Mouse (Mus musculus) cerebellum, postnatal 14 days (tissue): ENCODE data around the gene Fbxl14.

Experiments
- DNase-seq, 2 experiments: peaks; one replicate each; pipeline ENCODE4 v3.0.0; 2021; ENCODE audit warnings: mixed read lengths in 2 of 2

Fbxl14 gene

GRCm38 (mm10) chr6:119470777-119471176, 8.7 kb upstream of the Fbxl14 start:
- no peak for DNase-seq

DNA sequence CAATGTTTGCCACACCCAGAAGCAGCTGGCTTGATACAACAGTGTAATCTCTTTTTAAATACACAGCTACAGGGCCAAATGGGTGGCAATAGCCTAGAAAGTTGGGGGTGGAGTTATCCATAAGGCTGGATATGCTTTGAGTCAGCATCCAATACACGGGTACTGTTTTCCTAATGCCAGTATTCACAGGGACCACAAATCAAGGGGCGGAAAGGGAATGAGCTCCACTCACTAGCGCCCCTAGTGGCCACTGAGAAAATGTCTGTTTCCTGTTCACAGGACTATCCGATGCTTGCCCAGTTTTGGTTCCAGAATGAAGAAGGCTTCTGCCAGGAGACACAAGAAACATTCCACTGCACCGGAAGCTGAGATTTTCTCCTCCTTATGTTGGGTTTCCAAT, 7.3 kb upstream of the Fbxl14 start:
- DNase-seq: peak; percentile 84 to 88

DNA sequence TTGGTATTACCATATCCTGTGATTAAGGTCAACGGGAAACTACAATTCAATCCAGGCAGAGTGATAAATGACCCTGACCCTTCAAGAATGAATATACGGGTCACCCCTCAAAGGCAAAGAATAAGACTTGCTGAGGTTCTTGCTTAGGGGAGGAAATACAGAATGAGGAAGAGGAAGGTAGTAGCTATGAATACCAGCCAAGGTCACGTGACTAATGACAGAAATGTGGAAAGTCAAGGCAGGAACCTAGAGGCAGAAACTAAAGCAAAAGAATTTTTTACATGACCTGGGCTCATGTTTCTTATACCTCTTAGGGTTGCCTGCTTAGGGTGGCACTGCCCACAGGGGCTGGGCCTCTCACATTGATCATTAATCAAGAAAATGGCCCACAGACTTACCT, 6.8 kb upstream of the Fbxl14 start:
- no peak for DNase-seq

DNA sequence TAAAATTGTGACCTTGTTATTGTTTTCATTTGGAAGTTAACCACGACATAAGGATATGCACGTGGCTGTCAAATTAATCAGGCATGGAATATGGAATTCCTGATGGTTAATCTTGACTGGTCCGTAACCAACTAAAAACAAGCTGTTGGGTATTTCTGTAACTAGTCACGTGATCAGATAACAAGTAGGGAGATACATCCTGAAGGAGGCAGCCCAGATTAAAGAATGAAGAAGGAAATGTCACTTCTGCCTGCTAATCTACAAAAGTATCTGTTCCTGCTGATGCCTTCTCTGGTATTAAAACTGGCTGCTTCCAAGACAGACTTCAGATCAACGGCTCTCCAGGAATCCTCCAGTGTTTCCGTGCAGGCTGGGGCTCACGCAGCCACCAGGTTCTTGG, 6.0 kb upstream of the Fbxl14 start:
- DNase-seq: no peak

- no peak for DNase-seq
Observed at GRCm38 (mm10) chr6:119473992-119474391, 5.5 kb upstream of the Fbxl14 start.

DNA sequence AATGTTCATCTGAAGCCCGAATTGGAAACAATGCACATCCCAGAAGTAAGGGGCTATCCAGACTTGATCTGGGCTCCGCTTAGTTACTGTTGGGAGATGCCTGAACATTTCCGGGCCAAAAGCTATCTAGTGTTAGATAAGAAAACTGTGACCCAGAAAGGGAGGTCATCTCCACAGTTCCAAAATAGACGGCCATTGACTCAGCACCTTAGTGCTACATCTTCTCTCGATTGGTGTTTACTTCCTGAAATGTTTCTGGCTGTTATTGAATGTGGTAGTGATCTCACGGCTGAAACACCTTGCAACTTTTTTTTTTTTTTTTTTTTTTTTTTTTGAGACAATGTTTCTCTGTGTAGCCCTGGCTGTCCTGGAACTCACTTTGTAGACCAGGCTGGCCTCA, 3.5 kb upstream of the Fbxl14 start:
- no peak for DNase-seq

DNA sequence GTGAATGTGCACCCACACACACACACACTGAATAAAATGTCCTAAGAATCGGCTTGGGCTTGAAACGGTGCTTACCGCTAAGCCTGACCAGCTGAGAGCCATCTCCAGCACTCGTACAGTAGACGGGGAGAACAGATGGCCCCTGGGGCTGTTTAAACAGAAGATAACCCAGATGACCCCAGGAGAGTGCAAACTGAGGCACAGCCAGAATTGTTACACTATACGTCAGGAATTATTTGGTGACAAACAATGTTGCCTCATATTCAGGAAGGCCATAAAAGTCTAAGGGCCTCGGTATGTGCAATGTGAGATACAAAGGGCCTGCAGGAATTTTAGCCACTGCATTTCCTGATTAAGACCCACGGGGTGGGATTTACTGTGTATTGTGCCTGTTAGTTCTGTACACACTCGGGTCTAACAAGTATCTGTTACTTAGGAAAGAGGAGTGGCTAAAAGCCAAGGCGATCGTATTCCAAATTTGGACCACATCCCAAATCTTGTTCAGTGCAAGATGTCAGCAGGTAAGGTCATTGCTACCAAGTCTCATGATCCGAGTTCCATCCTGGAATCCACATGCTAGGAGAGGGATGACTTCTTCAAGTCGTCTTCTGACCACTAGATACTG, 1.7 kb upstream of the Fbxl14 start:
- no peak for DNase-seq

DNA sequence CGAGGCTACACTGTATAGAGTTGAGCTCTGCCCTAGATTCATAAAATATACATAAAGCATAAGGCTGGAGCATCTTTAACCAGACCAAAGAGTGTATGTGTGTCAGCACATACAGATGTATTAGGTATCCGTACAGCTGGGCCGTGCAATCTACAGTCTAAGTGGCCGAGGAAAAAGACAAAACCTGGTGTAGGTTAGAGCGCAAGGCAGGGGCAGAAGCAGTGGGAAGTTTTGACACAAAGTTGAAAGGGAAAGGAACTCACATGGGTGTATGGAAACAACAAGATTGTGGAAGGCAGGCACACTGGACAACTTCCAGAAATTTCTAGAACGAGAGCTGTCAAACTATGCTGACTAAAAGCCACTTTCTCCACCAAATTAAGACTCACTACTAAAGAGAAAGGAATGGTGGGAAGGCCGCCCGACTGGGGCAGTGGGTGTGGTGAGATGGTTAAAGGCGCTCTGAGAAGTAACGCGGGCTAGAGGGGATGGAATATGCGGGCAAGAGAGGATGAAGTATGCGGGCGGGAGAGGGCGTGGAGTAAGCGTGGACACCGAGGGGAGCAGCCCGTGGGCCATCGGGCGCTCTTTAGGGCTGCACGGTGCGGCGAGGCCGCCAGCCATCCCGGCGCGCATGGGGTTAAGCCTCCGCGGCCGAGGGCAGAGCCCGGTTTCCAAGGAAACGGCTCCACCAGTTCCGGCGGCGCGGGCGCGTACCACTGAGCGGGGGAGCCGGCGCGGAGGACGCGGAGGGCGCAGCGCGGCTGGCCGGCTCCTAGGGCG, 717 bp upstream of the Fbxl14 start:
- peak; percentile 91 to 92 for DNase-seq

GRCm38 (mm10) chr6:119479876-119480705, 623 bp downstream of the Fbxl14 start:
- peak; percentile 74 to 75 for DNase-seq

- DNase-seq: peak; percentile 54 to 62
Observed at GRCm38 (mm10) chr6:119480706-119481331, 1.4 kb downstream of the Fbxl14 start.

DNA sequence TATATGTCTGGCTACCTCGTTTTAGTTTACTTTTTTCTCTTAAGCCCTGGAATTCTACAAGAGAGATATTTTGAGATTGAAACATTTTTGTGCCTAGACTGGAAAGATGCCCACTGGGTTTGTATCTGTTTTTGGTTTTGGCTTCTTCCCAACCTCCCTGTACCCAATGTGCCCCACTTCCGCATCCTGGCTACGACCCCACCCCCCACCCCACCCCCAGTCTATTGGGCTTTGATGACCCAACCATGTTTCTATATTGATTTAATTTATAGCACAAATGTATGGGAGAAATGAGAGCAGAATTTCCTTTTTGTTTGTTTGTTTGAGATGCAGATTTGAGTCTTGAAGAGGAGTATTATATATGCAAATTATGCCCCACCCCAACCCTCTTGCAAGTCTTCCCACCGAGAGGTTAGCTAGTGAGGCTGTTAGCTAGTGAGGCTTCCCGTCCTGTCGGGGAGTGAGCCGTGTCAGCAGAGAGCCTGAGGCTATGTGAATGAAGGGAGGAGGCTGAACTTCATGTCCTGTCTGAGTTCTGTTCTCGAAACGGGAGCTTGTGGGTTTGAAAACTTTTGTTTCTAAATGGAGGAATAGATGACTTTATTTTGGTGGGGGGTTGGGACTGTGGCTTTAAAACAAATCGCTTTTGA, 2.4 kb downstream of the Fbxl14 start:
- DNase-seq: peak in 1 of 2 experiments; percentile 19

- peak; percentile 58 to 67 for DNase-seq
Observed at GRCm38 (mm10) chr6:119482958-119483600, 3.6 kb downstream of the Fbxl14 start.

- DNase-seq: peak in 1 of 2 experiments; percentile 43
Observed at GRCm38 (mm10) chr6:119485486-119485885, 6.0 kb downstream of the Fbxl14 start.

DNA sequence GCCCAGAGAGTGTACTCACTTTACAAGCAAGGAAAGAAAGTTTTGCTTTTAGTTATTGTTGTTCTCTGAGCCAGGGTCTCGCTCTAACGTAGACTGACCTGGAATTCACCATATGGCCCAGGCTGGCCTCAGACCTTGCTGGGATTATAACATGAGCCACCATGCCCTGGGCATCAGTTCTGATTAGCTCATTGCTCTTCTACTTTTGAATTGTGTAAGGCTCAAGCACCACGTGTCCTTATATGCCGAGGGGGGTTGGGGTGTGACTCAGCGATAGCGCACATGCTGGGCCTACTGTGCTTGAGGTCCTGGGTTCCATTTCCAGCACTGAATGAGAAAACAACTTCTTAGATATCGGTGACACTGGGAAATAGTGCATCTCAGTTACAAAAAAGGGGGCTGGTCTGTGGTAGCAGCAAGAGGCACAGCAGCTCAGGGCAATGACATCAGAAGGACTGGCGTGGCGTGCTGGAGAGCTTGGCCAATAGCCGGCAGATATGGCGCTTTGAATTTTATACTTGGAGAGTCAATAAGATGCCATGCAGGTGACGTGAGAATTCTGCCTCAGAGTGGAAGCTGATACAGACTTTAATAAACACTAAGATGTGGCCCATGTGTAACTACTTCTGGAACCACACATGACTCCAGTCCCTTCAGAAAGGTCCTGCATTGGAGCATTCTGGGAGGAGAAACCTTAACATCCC, 7.1 kb downstream of the Fbxl14 start:
- no peak for DNase-seq

- no peak for DNase-seq
Observed at GRCm38 (mm10) chr6:119487085-119487458, 7.6 kb downstream of the Fbxl14 start.

- no peak for DNase-seq
Observed at GRCm38 (mm10) chr6:119487619-119488018, 8.2 kb downstream of the Fbxl14 start.

GRCm38 (mm10) chr6:119489765-119490164, 10.3 kb downstream of the Fbxl14 start:
- DNase-seq: peak; percentile 69 to 72

DNA sequence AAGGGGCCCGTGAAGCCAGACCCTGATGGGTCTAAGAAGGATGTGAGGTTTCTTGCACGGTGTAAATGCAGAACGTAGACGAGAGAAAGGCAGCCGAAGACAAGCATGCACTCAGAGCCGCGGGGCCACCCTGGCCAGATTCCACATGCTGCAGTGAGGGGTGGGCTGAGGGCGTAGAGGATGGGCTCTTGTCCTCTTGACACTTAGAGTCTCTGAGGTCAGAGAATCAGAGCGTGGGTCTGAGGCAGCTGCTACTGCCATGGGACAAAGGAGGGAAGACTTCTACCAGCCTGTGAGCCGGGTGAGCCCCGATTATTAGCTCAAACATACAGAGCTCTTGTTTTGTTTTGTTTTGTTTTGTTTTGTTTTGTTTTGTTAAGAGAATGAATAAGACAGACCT, 11.1 kb downstream of the Fbxl14 start:
- no peak for DNase-seq

GRCm38 (mm10) chr6:119491006-119491405, 11.5 kb downstream of the Fbxl14 start:
- DNase-seq: no peak

- DNase-seq: no peak
Observed at GRCm38 (mm10) chr6:119491997-119492629, 12.6 kb downstream of the Fbxl14 start.

DNA sequence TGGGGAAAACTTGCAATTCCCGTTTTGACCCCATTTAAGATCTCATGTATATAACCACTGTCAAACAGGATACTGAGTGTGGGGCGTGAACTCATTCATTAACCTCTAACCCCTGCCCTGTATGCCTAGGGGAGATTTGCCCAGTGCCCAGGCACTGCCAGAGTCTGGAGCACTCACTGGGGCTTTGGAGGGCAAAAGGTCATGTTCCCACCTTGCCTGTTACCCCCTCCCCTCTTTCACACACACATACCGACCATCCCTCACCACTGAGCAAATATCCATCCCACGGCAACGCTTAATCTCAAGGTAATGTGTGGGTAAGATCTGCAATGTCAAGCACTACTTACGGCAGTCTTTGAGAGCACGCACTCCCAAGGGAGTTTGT, 13.2 kb downstream of the Fbxl14 start:
- no peak for DNase-seq
